10 mouse cellular contexts compared by ENCODE assay signal in the genomic region with DNA sequence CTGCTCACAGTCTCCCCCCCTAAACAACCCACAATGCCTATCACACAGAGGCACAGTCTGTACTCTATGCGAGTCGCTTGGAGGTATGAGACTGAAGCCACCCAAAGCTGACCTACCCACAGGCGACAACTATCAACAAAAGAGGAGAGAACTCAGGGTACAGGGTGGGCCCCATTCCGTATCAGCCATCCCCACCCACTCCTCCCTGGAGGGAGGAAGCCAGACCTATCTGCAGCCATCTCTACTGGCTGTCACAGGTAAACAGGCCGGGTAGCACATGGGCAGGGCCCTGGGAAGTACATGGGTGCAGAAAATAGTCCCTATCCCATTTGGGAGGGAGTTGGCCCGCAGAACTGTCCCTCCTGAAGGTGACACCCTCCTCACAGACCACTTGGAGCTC. TPM values are rescaled to one million over a fixed set of nuclear protein-coding genes. Genes with fewer than 3 reads are reported as not detected.
DNase-seq lines count a peak whose midpoint lies in the region; ATAC-seq lines count a peak whose summit lies in the region.
"Had no signal": no experiment of that assay in that cellular context is flagged by ENCODE, and none has a peak within 500 bp of the region (broad histone marks: within the 10 kb centered on the region; RNA-seq: fewer than 3 reads in every experiment).

No protein-coding gene starts in this region.

- no peak overlapping the region; the same call in 1 of the 2 replicates for H3K9ac ChIP-seq in heart, embryonic 11.5 days (ENCODE audit: low read depth, low read length)
- peak overlapping the region; percentile 35; the same call in 1 of the 2 replicates for H3K9ac ChIP-seq in limb, embryonic 13.5 days
- H3K9ac ChIP-seq in stomach, embryonic 16.5 days (ENCODE audit: low read length): peak overlapping the region; percentile 7; the same call in 1 of the 2 replicates
- no peak overlapping the region for H3K9ac ChIP-seq in midbrain, embryonic 11.5 days (ENCODE audit: low read length)
- H3K9ac ChIP-seq: forebrain, embryonic 15.5 days; hindbrain, embryonic 15.5 days had no signal

- peak overlapping the region; percentile 55 for H3K4me2 ChIP-seq in heart, embryonic 11.5 days
- no peak overlapping the region for H3K4me2 ChIP-seq in limb, embryonic 13.5 days (replicated peaks)
- no peak overlapping the region for H3K4me2 ChIP-seq in stomach, embryonic 16.5 days (ENCODE audit: low read depth, low read length)
- H3K4me2 ChIP-seq in midbrain, embryonic 11.5 days: no peak overlapping the region

- peak; percentile 62; the same call in 1 of the 2 replicates for ATAC-seq in heart, embryonic 11.5 days (replicated peaks; ENCODE audit: insufficient number of reproducible peaks, low FRiP score, low TSS enrichment)
- no peak for ATAC-seq in limb, embryonic 13.5 days (ENCODE audit: low FRiP score, low read depth)
- ATAC-seq in stomach, embryonic 16.5 days (ENCODE audit: insufficient read depth, low FRiP score): no peak
- ATAC-seq in midbrain, embryonic 11.5 days (ENCODE audit: low FRiP score): no peak

- 60% methylated on average over 6 of the region's 6 CpGs for WGBS in heart, embryonic 11.5 days (ENCODE audit: insufficient replicate concordance)
- WGBS in limb, embryonic 13.5 days: 81% methylated on average over 6 of the region's 6 CpGs
- 65% methylated on average over 6 of the region's 6 CpGs for WGBS in stomach, embryonic 16.5 days
- 83% methylated on average over 6 of the region's 6 CpGs for WGBS in midbrain, embryonic 11.5 days

- intact Hi-C loops in heart, postnatal 25 days (cut with DNase I): no loop called here

- no peak for DNase-seq in heart, postnatal 25 days (ENCODE audit: low spot score)
- peak; percentile 40 for DNase-seq in lung, postnatal 36 days
- DNase-seq in lung, postnatal 4 days: no peak
- no peak for DNase-seq in midbrain, embryonic 11.5 days (ENCODE audit: low spot score, missing footprints)
- DNase-seq in thymus, adult 18-20 months: no peak

- H3K4me1 ChIP-seq in heart, embryonic 11.5 days (ENCODE audit: control insufficient read depth, insufficient read depth, low read length): peaks cover 72% of the 10 kb centered on the region
- H3K4me1 ChIP-seq in limb, embryonic 13.5 days: peaks cover 51% of the 10 kb centered on the region
- peaks cover 40% of the 10 kb centered on the region for H3K4me1 ChIP-seq in stomach, embryonic 16.5 days (ENCODE audit: control insufficient read depth, insufficient read depth, low read length)
- H3K4me1 ChIP-seq in midbrain, embryonic 11.5 days (ENCODE audit: control insufficient read depth, insufficient read depth, low read length): peaks cover 9% of the 10 kb centered on the region

- peaks cover 6% of the 10 kb centered on the region; the same call in 1 of the 2 replicates for H3K36me3 ChIP-seq in heart, embryonic 11.5 days (ENCODE audit: control insufficient read depth, insufficient read depth, low read length)
- H3K36me3 ChIP-seq in limb, embryonic 13.5 days: peaks cover 7% of the 10 kb centered on the region
- no peaks in the 10 kb centered on the region for H3K36me3 ChIP-seq in stomach, embryonic 16.5 days (ENCODE audit: control insufficient read depth, insufficient read depth, low read length)
- H3K36me3 ChIP-seq in midbrain, embryonic 11.5 days (ENCODE audit: control insufficient read depth, insufficient read depth, low read length): no peaks in the 10 kb centered on the region
- H3K36me3 ChIP-seq: forebrain, embryonic 15.5 days; hindbrain, embryonic 15.5 days had no signal

- no peaks in the 10 kb centered on the region for H3K27me3 ChIP-seq in heart, embryonic 11.5 days (ENCODE audit: control insufficient read depth, insufficient read depth, low read length)
- no peaks in the 10 kb centered on the region for H3K27me3 ChIP-seq in limb, embryonic 13.5 days
- H3K27me3 ChIP-seq in stomach, embryonic 16.5 days (ENCODE audit: control insufficient read depth, insufficient read depth, low read length): no peaks in the 10 kb centered on the region
- no peaks in the 10 kb centered on the region for H3K27me3 ChIP-seq in midbrain, embryonic 11.5 days (ENCODE audit: control insufficient read depth, insufficient read depth, low read length)
- H3K27me3 ChIP-seq: forebrain, embryonic 15.5 days; hindbrain, embryonic 15.5 days had no signal

- no peaks in the 10 kb centered on the region for H3K9me3 ChIP-seq in heart, embryonic 11.5 days (replicated peaks; ENCODE audit: control insufficient read depth, low read length)
- no peaks in the 10 kb centered on the region for H3K9me3 ChIP-seq in limb, embryonic 13.5 days
- H3K9me3 ChIP-seq in stomach, embryonic 16.5 days (replicated peaks; ENCODE audit: control insufficient read depth, low read length): no peaks in the 10 kb centered on the region
- H3K9me3 ChIP-seq in midbrain, embryonic 11.5 days (ENCODE audit: control insufficient read depth, low read length): no peaks in the 10 kb centered on the region
- H3K9me3 ChIP-seq: forebrain, embryonic 15.5 days; hindbrain, embryonic 15.5 days had no signal

- no peak overlapping the region for H3K4me3 ChIP-seq in heart, embryonic 11.5 days (ENCODE audit: low read depth, low read length)
- no peak overlapping the region for H3K4me3 ChIP-seq in limb, embryonic 13.5 days
- no peak overlapping the region for H3K4me3 ChIP-seq in stomach, embryonic 16.5 days (replicated peaks; ENCODE audit: low read length)
- no peak overlapping the region for H3K4me3 ChIP-seq in midbrain, embryonic 11.5 days (ENCODE audit: low read depth, low read length)
- H3K4me3 ChIP-seq: forebrain, embryonic 15.5 days; hindbrain, embryonic 15.5 days had no signal

- peak overlapping the region; percentile 90 for H3K27ac ChIP-seq in heart, embryonic 11.5 days (ENCODE audit: low read depth, low read length)
- peak overlapping the region; percentile 28; the same call in 1 of the 2 replicates for H3K27ac ChIP-seq in limb, embryonic 13.5 days
- H3K27ac ChIP-seq in stomach, embryonic 16.5 days (ENCODE audit: low read length): peak overlapping the region; percentile 4; the same call in 1 of the 2 replicates
- H3K27ac ChIP-seq in midbrain, embryonic 11.5 days (ENCODE audit: low read depth, low read length): no peak overlapping the region
- H3K27ac ChIP-seq: forebrain, embryonic 15.5 days had no signal

RNA-seq across cellular contexts. Expression of gene Piezo1, which starts 26.1 kb away (rescaled TPM):
- 17.4 and 19.4 TPM in 2 replicates for polyA plus RNA-seq in heart, embryonic 11.5 days (2014; fragmentation: Nextera tagmentation; extraction: Ambion mirVana)
- total RNA-seq in heart, postnatal 25 days (2021): 10 to 100 TPM; 17.2 to 19.1 TPM
- polyA plus RNA-seq in limb, embryonic 13.5 days (2015; fragmentation: Nextera tagmentation; extraction: Ambion mirVana): 14.0 and 14.7 TPM in 2 replicates
- 13.5 and 18.9 TPM in 2 replicates for polyA plus RNA-seq in stomach, embryonic 16.5 days (2015; fragmentation: Nextera tagmentation; extraction: Ambion mirVana)
- polyA plus RNA-seq in midbrain, embryonic 11.5 days (2014; fragmentation: Nextera tagmentation; extraction: Ambion mirVana): 2.8 and 4.3 TPM in 2 replicates

RNA-seq across cellular contexts. Expression of gene Cdt1, which starts 42.8 kb away (rescaled TPM):
- 29.5 and 30.4 TPM in 2 replicates for polyA plus RNA-seq in heart, embryonic 11.5 days (2014; fragmentation: Nextera tagmentation; extraction: Ambion mirVana)
- total RNA-seq in heart, postnatal 25 days (2021): 1 to 10 TPM; 2.7 to 3.2 TPM
- polyA plus RNA-seq in limb, embryonic 13.5 days (2015; fragmentation: Nextera tagmentation; extraction: Ambion mirVana): 39.3 and 40.2 TPM in 2 replicates
- 28.4 and 28.5 TPM in 2 replicates for polyA plus RNA-seq in stomach, embryonic 16.5 days (2015; fragmentation: Nextera tagmentation; extraction: Ambion mirVana)
- 25.7 and 35.8 TPM in 2 replicates for polyA plus RNA-seq in midbrain, embryonic 11.5 days (2014; fragmentation: Nextera tagmentation; extraction: Ambion mirVana)

RNA-seq across cellular contexts. Expression of gene Ctu2, which starts 49.1 kb away (rescaled TPM):
- polyA plus RNA-seq in heart, embryonic 11.5 days (2014; fragmentation: Nextera tagmentation; extraction: Ambion mirVana): 35.2 and 39.0 TPM in 2 replicates
- total RNA-seq in heart, postnatal 25 days (2021): 10 to 100 TPM in 1 of 2 experiments, 1 to 10 TPM in 1; 7.3 to 11.4 TPM
- polyA plus RNA-seq in limb, embryonic 13.5 days (2015; fragmentation: Nextera tagmentation; extraction: Ambion mirVana): 56.7 and 59.4 TPM in 2 replicates
- polyA plus RNA-seq in stomach, embryonic 16.5 days (2015; fragmentation: Nextera tagmentation; extraction: Ambion mirVana): 39.8 TPM in 2 replicates
- 74.8 and 78.7 TPM in 2 replicates for polyA plus RNA-seq in midbrain, embryonic 11.5 days (2014; fragmentation: Nextera tagmentation; extraction: Ambion mirVana)

RNA-seq across cellular contexts. Expression of gene Rnf166, which starts 49.1 kb away (rescaled TPM):
- polyA plus RNA-seq in heart, embryonic 11.5 days (2014; fragmentation: Nextera tagmentation; extraction: Ambion mirVana): 28.1 and 34.4 TPM in 2 replicates
- 10 to 100 TPM; 35.8 to 38.2 TPM for total RNA-seq in heart, postnatal 25 days (2021)
- polyA plus RNA-seq in limb, embryonic 13.5 days (2015; fragmentation: Nextera tagmentation; extraction: Ambion mirVana): 51.2 and 52.6 TPM in 2 replicates
- polyA plus RNA-seq in stomach, embryonic 16.5 days (2015; fragmentation: Nextera tagmentation; extraction: Ambion mirVana): 31.3 and 36.4 TPM in 2 replicates
- 23.2 and 29.7 TPM in 2 replicates for polyA plus RNA-seq in midbrain, embryonic 11.5 days (2014; fragmentation: Nextera tagmentation; extraction: Ambion mirVana)

RNA-seq across cellular contexts. Expression of gene Aprt, which starts 51.7 kb away (rescaled TPM):
- 250 and 262 TPM in 2 replicates for polyA plus RNA-seq in heart, embryonic 11.5 days (2014; fragmentation: Nextera tagmentation; extraction: Ambion mirVana)
- total RNA-seq in heart, postnatal 25 days (2021): 10 to 100 TPM; 30.6 to 39.3 TPM
- polyA plus RNA-seq in limb, embryonic 13.5 days (2015; fragmentation: Nextera tagmentation; extraction: Ambion mirVana): 335 and 351 TPM in 2 replicates
- polyA plus RNA-seq in stomach, embryonic 16.5 days (2015; fragmentation: Nextera tagmentation; extraction: Ambion mirVana): 335 and 345 TPM in 2 replicates
- polyA plus RNA-seq in midbrain, embryonic 11.5 days (2014; fragmentation: Nextera tagmentation; extraction: Ambion mirVana): 176 and 195 TPM in 2 replicates

Comparison
In these comparisons a context has a peak if more than half of its experiments do, and no peak if none do; other contexts are left out.
1. H3K9ac ChIP-seq: peak in limb, embryonic 13.5 days (single experiment) and stomach, embryonic 16.5 days (single experiment); none in heart, embryonic 11.5 days (single experiment) and midbrain, embryonic 11.5 days (single experiment).